Mouse (Mus musculus): ENCODE measurements around the gene 4931428F04Rik. TPM values are rescaled to one million over a fixed set of nuclear protein-coding genes. Genes with fewer than 3 reads are reported as not detected.
"Not testable (repeated sequence)": the region's sequence is repeated elsewhere in the genome, so short reads cannot be mapped to it uniquely, and the experiment has no call there.

4931428F04Rik gene
- total RNA-seq, 2 experiments from 2014 or later, result 25.4 to 29.1 TPM

DNA sequence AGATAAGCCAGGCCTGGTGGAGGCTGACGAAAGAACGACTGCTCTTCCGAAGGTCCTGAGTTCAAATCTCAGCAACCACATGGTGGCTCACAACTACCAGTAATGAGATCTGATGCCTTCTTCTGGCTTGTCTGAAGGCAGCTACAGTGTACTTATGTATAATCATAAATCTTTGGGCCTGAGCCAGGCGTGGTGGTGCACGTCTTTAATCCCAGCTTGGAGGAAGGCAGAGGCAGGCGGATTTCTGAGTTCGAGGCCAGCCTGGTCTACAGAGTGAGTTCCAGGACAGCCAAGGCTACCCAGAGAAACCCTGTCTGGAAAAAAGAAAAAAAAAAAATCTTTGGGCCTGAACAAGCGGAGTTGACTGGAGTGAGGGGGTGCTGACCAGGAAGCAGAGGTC, 1.7 kb upstream of the 4931428F04Rik start:
- DNase-seq (ENCODE audit: low spot score in 2 of 2), result not testable (repeated sequence)
- intact Hi-C loops (cut with DNase I), result loop anchor here (2.0 kb wide), 1 partner anchor 637 kb away; no protein-coding TSS in a partner anchor

DNA sequence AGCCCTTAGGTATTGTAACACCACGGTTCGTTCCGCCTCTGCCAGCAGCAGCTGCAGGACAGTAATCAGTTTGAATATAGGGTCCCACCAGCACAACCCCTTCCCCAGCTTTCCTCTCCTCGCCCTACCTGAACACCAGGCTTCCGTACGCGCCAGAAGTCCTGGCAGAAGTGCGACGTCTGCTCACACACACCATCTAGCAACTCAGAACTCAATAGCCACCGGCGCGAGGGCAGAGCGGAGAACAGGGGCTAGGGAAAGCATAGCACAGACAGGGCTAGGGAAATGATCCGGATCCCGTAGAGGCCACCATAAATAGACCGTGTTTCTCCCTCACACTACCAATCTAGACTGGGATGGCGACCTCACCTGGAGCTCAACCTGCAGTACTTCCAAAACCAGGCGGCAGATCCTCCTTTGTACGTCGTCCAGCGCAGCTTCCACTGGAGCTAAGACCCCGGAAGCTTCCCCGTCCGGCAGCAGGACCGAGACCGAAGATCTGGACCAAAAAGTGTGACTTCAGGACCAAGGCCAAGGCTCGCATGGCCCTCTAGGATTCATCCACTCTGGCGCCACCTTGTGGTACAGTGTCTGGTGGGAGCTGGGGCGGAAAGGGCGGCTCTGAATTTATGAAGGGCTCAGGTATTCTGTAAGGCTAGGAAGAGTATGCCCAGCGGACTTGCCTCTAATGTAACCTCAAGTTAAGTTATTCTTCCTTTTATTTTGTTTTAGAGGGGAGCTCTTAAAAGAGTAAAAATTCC, 1.1 kb upstream of the 4931428F04Rik start:
- peak; percentile 69 to 77 for DNase-seq (ENCODE audit: low spot score in 2 of 2)
- intact Hi-C loops (cut with DNase I), result loop anchor here (2.0 kb wide), 1 partner anchor 636 kb away; no protein-coding TSS in a partner anchor

DNA sequence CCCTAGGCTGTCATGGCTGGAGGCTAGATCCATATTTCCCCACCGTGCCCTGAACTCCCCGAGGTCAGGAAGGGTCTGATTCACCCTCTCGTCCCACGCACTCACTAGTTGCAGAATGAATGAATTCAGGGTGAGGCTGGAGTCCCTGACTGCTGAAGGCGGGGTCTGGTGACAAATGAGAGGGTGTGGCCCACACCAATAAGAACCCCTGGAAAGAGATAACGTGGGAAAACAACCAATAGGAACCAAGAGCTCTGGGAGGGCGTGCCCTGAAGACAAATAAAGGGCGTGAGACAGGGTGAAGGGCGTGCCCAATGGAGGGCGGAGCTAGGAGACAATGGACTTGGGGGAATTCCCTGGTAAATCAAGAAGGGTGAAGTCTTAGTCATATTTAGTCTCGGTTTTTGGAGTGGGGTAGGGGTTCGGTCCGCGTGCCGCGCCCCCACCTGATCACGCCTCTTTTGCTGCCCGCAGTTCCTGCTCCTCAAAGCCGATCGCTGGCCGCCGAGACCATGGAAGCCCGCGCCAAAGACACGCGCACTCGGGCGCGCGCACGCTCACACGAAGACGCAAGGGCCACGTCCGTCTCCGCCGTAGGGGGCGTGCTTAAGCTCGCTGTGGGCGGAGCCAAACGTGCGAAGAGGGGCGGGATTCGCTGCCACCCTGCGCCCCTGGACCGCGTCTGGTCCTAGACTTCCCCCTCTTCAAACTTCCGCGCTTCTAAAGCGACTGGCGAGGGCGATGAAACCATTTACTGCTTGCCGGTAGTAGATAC, 519 bp downstream of the 4931428F04Rik start:
- DNase-seq (ENCODE audit: low spot score in 2 of 2), result peak; percentile 96 to 97
- intact Hi-C loops (cut with DNase I), result loop anchor here (1.0 kb wide), 1 partner anchor 21 kb away; no protein-coding TSS in a partner anchor

DNA sequence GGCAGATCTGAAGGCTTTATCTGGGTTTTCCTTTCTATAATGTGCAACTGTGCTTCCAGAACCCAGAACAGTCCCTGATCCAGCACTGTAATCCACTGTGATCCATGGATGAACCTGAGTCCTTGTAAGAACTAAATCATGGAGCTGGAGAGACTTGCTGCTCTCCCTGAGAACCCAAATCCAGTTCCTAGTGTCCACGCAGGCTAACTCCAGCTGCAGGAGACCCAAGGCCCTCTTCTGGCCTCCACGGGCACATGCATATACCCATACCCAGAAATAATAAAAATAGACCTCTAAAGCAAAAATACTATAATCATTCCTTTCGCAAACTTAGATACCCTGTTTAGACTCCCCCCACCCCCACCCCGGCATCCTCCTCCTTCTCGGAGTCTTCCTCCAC, 1.4 kb downstream of the 4931428F04Rik start:
- intact Hi-C loops (cut with DNase I), result no loop called here
- no peak for DNase-seq (ENCODE audit: low spot score in 2 of 2)

DNA sequence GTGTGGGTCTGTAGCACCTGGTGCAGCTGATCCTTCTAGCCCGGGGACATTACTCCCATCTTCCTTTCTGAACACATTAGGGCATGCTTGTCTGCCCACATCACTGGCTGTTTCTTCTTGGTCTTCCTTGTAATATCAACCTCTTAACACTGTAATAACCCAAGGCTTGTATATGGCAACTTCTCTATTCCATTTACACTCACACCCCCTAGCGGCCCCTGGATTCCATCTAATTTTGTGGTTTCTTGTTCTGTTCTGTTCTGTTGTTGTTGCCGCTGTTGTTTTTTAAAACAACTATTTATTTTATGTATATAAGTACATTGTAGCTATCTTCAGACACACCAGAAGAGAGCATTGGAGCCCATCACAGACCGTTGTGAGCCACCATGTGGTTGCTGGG, 2.8 kb downstream of the 4931428F04Rik start:
- DNase-seq (ENCODE audit: low spot score in 2 of 2), result no peak
- intact Hi-C loops (cut with DNase I), result no loop called here

DNA sequence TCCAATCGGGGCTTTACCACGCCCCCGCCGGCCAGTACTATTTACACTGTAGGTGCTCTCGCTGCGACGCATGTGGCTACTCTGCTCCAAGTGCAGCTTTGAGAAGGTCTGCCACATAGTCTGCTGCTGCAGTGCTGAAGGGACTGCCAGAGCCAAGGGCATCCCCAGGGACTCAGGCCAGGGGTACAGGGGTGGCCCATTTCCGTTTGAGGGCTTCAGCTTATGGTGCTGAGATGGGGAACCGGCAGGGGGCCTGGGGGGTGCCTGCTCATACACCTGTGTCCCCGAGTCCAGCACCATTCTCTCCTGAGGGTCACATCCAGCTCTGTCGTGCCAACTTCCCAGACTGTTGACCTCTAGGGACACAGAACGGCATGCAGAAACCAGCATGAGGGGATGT, 4.2 kb downstream of the 4931428F04Rik start:
- DNase-seq (ENCODE audit: low spot score in 2 of 2), result no peak
- intact Hi-C loops (cut with DNase I), result no loop called here

DNA sequence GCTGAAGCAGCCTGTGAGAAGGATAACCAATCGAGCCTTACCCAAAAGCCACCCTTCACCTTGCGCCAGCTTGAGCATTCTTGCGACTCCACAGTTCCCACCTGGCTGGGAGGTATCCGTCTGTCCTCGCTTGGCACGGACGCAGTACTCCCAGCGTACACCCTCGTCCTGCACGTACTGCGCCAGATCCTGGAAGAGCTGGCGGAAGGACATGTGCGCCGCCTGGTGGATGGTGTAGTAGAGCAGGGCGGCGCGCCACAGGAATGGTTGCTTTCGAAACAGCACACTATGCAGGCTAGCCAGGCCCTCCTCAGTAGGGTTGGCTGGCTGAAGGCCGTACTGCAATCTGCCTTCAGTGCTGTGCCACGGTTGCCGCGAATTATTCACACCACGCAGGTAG, 6.6 kb downstream of the 4931428F04Rik start:
- intact Hi-C loops (cut with DNase I), result no loop called here
- no peak for DNase-seq (ENCODE audit: low spot score in 2 of 2)

DNA sequence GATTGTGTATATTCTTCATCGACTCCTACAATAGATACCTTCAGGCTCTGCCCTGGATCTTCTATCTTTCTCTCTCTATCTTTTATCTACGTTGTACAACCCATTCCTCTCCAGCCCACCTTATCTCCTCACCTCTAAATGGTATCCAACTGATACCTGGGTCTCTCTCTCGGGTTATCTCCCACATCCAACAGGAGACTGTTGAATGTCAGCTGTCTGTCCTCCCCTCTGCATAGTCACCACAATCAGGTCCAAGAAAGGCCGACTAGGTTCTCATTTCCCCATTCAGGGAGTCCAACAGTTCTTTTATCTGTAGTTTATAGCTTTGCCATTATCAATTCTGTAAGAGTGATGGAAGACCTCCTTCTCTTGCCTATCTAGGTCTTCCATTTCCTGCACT, 7.4 kb downstream of the 4931428F04Rik start:
- intact Hi-C loops (cut with DNase I), result no loop called here
- DNase-seq (ENCODE audit: low spot score in 2 of 2), result no peak

DNA sequence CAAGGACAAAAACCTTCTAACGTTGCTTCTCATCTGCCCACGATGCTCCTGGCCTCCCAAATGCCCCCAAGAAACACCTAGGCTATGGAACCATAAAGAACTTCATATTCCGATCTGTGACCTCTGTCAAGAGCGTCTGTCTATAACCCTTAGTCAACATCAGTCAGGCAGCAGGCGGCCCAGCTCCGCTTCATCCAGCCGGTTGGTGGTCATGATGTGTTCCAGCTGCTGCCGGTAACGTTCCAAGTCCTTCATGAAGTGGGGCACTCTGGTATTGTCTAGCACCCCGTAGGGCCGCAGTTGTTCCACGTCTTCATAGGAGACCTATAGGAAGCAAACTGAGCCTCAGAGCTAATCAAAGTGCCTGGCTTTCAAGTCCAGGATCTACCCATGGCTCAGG, 7.8 kb downstream of the 4931428F04Rik start:
- no peak for DNase-seq (ENCODE audit: low spot score in 2 of 2)
- intact Hi-C loops (cut with DNase I), result no loop called here

DNA sequence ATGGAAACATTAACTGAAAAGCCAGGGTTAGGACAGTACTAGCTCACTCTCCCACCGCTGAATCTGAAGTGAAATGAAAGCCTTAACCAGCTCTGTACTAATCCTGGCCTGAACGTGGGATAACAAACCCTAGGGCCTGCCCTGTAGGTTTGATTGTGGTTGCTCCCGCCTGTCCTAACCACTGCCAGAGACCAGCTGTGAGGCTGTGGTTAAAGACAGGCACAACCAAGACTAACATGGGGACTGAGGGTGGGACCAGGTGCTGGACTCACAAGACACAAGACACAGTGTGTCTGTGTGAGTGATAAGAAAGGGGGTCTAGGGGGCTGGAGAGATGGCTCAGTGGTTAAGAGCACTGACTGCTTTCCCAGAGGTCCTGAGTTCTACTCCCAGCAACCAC, 9.1 kb downstream of the 4931428F04Rik start:
- intact Hi-C loops (cut with DNase I), result no loop called here
- DNase-seq (ENCODE audit: low spot score in 2 of 2), result no peak

DNA sequence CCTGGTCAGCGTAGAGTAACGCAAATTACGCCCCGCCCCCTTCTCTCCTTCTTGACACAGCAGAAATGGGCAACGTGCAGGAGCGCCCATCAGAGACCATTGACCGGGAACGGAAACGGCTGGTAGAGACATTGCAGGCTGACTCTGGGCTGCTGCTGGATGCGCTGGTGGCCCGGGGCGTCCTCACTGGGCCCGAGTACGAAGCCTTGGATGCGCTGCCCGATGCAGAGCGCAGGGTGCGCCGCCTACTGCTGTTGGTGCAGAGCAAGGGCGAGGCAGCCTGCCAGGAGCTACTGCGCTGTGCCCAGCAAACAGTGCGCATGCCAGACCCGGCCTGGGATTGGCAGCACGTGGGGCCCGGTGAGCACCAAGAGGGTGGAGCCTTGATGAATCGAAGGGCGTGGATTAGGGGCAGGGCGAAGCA, 10.7 kb downstream of the 4931428F04Rik start:
- intact Hi-C loops (cut with DNase I), result no loop called here
- DNase-seq (ENCODE audit: low spot score in 2 of 2), result peak; percentile 84 to 90

DNA sequence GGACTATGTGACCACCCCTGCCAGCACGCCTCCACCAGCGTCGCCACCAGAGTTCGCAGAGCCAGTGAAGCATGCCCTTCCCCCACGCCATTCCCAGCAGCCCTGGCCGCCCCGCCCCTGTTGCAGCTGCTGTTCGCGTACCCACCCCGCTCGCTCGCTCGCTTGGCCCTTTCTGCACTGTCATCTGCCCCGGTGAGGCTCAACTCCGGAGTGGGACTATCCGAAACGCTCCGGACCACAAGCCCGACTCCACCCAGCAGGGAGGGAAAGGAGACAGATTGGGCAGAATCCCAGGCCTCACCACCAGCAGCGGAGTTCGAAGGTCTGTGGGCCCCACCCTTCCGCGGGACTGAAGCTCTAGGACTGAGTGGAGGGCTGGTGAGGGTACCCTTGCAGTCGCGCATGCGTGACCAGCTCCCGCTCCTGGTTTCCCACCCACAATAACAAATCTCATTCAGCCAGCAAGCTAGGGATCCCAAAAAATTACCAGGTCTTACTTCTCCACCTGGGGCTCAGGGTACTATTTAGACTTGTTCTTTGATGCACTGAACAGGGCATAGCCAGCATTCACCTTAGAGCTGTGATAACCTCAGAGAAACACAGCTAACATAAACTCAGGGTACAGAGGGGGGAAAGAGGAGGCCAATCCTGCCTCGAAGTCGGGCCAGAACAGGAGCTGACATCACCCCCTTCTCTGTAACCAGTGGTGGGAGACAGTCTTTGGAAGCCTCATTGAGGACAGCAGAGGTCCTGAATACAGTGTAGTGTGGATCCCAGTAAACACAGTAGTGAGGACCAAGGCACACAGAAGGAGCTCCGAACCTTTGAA, 13.2 kb downstream of the 4931428F04Rik start:
- DNase-seq (ENCODE audit: low spot score in 2 of 2), result peak in 1 of 2 experiments; percentile 48
- intact Hi-C loops (cut with DNase I), result no loop called here

DNA sequence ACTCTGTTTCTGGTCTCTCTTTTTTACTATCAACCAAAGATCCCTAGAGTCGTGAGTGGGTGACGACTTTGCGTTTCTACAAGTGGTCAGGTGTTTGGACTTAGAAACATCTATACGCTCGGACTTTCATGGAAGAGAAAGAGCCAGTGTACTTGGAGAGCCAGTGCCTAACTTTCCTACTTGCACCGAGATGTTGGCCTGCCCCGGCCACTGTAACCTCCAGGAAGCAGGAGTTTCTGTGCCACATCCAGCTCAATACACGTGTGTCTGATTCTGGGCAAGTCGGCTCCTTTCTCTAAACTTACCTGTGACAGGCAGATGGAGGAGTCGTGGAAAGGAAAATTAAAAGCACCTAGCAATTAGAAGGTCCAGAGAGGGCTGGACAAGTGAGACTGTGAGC, 13.8 kb downstream of the 4931428F04Rik start, which contains the start of gene Nol3:
TSS of gene Nol3 (plus strand) at position 301 of the 400 bp plus-strand sequence.
- no peak for DNase-seq (ENCODE audit: low spot score in 2 of 2)
- intact Hi-C loops (cut with DNase I), result no loop called here

DNA sequence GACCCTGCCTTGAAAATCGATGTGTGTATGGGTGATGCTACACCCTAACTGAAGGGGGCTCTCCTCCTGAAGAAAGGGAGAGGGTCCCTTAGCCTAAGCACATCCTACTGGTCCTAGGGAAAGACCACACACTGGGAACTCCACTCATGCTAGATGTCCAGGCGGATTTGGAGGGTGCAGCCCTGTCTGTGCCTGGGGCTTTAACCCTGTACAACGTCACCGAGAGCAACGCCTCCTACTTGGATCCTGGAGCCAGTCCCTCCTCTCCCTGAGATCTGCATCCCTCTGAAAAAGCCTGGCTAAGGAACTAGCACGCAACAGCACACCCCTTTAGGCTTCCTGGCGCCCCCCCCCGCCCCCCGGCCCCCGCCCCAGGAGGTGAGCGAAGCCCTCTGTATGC, 14.3 kb downstream of the 4931428F04Rik start:
- intact Hi-C loops (cut with DNase I), result no loop called here
- no peak for DNase-seq (ENCODE audit: low spot score in 2 of 2)

DNA sequence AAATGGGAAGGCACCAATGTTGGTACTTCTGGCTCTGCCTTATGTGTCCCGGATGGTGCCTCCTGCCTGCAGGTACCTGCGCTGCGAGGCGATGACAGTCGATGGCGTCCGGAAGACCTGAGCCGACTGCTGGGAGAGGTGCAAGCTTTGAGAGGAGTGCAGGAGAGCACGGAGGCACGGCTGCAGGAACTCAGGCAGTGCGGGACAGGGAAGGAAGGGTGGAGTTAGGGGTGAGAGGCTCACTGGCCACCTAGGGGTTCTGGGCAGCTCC, 18.8 kb downstream of the 4931428F04Rik start:
- DNase-seq (ENCODE audit: low spot score in 2 of 2), result no peak
- intact Hi-C loops (cut with DNase I), result no loop called here

DNA sequence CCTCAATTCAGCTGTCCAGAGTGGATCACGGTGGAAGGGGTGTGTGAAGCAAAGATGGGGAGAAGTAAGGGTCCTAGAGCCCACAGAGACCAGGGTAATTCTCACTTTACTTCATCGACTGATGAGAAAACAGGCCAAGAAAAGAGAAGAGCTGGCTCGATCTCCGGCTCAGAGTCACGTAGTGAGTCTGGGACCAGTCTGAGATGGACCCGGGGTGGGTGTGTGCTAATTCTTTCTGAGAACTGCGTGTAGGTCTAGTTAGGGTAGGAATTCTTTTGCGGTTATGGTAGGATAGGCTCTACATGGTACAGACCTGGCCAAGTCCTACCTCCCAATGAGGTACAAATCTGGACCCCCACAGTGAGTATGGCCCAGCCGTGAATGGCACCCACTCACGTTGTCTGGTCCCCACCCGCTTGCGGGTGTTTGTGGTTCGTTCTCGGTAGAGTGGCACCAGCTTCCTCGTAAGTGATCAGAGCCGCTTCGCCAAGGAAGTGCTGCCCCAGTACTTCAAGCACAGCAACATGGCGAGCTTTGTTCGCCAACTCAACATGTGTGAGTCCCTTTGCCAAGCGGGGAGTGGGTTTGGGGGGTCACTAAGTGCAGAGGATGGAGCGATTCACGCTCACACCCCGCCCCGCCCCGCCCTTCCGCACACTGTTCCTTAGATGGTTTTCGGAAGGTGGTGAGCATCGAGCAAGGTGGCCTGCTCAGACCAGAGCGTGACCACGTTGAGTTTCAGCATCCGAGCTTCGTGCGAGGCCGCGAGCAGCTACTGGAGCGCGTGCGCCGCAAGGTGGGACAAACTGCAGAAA, 19.4 kb downstream of the 4931428F04Rik start:
- DNase-seq (ENCODE audit: low spot score in 2 of 2), result no peak
- intact Hi-C loops (cut with DNase I), result no loop called here

DNA sequence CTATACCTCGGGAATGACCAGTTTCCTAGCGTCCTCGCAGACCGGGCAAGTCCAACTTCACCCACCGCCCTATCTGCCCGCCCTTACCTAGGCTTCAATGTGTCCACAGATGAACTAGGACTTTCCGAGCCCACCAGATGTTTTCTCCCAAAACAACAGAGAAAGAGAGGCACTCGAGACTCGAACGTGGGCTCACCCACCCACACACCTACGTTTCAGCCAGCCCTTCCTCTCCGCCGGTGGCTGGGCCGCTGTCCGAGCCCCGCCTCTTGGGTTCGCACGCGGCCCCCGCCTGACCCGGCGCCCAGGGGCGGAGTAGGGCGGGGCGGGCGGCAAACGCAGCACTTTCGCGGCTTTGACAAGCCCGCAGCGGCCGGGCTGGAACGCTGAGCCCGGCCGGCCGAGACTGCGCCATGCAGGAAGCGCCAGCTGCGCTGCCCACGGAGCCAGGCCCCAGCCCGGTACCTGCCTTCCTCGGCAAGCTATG, 20.2 kb downstream of the 4931428F04Rik start, which contains the start of gene Hsf4:
TSS of gene Hsf4 (plus strand) at position 341 of the 487 bp plus-strand sequence.
- DNase-seq (ENCODE audit: low spot score in 2 of 2), result peak; percentile 47 to 55
- intact Hi-C loops (cut with DNase I), result no loop called here

DNA sequence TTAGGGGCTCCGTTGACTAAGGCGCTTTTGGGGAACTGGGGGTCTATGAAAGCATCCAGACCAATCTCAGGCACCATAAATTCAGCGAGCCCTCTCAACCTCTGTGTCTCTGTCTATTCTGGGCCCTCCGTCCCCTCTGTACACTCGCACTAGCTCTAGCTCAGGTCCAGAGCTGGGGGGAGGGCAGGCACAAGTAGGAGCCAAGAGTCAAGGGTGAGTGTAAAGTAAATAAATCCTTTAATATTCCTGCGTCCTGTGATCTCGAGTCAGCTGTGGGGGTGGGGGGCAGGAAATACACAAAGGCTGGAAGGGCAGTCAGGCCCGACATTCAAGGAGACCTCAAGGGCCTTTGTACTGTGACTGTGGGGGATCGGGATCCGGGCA, 20.6 kb downstream of the 4931428F04Rik start:
- intact Hi-C loops (cut with DNase I), result no loop called here
- no peak for DNase-seq (ENCODE audit: low spot score in 2 of 2)
